Mouse (Mus musculus): ENCODE data around the gene Zfp677. TPM values are rescaled to one million over a fixed set of nuclear protein-coding genes. Genes with fewer than 3 reads are reported as not detected.
"Not testable (repeated sequence)": the region's sequence is repeated elsewhere in the genome, so short reads cannot be mapped to it uniquely, and the experiment has no call there.

Zfp677 gene
- polyA plus RNA-seq, 1 experiment from 2014 or later = 1.7 TPM

DNA sequence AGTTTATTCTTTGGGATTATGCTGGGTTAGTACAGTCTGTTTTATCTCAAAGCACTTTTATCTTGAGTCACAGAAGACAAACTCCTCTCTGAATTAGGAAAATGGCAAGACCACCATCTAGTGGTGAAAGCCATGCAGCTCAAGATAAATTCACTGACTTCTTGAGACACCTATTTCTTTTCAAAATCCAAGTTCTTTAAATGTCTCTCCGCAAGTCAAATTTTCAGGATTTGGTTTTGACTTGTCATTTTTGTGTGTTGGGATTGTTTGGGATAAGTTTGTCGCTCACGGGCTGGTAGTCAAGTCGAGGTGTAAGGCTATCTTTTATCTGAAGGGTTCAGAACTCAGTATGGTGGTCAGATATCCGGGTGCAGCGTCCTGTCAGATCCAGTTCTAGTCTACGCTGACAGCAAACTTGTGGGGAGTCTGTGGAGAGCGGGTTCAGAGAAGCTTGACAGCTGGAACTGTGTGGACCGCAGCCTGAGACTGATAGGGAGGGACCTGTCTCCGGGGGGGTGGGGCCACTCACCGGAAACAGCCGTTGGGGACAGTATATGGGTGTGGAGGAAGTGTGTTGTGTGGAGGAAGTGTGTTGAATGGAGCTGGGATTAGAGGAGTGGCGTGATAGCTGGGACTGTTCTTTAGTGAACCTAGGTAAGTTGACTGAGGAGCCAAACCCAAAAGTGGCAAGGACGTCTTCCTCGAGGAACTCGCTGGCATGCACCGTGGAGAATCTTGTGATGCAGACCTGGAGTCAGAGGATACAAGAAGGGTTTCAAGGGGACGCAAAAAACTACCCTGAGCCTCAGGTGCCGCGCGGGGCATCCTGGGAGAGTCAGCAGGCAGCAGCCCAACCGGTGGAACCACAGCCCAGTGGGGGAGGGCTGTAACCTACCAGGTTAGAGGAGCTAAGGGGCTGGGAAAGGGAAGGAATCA lies 39.4 kb downstream of the Zfp677 start, which contains the start of gene Zfp54:
Zfp54 (plus strand) TSS at position 564 of the 936 bp plus-strand sequence.
- Histone ChIP-seq H3K4me3 (ENCODE audit: low read depth, low read length) (peak within 1 kb of the TSS; percentile 55), H3K27me3 (replicated peaks; ENCODE audit: control insufficient read depth, insufficient read depth, low read length) (no peaks in the 10 kb centered on the region), H3K4me2 (replicated peaks; ENCODE audit: low read depth) (peak within 1 kb of the TSS; percentile 85), H3K27ac (ENCODE audit: low read depth, low read length) (peak within 1 kb of the TSS; percentile 88), H3K4me1 (replicated peaks; ENCODE audit: control insufficient read depth, insufficient read depth, low read length) (peaks cover 6% of the 10 kb centered on the region; the same call in 1 of the 2 replicates), H3K36me3 (ENCODE audit: control insufficient read depth, insufficient read depth) (no peaks in the 10 kb centered on the region), H3K9ac (ENCODE audit: low read depth, low read length) (peak within 1 kb of the TSS; percentile 48), H3K9me3 (ENCODE audit: control insufficient read depth) (no peaks in the 10 kb centered on the region)
- under 1% methylated on average over 22 of the region's 22 CpGs for WGBS
- peak; percentile 100 for ATAC-seq
- TF ChIP-seq CTCF (IDR thresholded peaks at IDR 0.05; ENCODE audit: low read depth) = peak; percentile 89

DNA sequence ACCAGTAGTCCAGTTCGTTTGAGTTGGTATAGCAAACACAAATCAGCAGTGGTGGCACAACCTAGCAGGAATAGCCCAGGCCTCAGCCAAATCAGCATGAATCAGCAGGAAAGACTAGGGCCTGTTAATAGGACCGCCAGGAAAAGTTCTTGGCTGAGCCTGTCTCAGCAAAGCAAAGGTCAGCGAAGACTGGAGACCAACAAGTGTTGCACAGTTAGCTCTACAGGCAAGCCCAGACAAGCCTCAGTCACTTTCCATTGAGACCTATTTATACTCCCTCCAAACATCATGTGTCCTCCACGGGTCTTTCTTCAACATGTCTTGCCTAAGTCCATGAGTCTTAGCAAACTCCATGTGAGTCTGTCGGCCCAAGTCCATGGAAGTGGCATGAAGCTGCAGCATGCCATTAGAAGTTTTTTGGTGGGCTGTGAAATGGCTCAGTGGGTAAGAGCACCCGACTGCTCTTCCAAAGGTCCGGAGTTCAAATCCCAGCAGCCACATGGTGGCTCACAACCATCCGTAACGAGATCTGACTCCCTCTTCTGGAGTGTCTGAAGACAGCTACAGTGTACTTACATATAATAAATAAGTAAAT lies 55.4 kb downstream of the Zfp677 start:
- H3K36me3 ChIP-seq (ENCODE audit: control insufficient read depth, insufficient read depth); H3K4me2 ChIP-seq (replicated peaks; ENCODE audit: low read depth); H3K9ac ChIP-seq (ENCODE audit: low read depth, low read length); H3K27ac ChIP-seq (ENCODE audit: low read depth, low read length); H3K4me3 ChIP-seq (ENCODE audit: low read depth, low read length); H3K4me1 ChIP-seq (replicated peaks; ENCODE audit: control insufficient read depth, insufficient read depth, low read length); H3K9me3 ChIP-seq (ENCODE audit: control insufficient read depth); H3K27me3 ChIP-seq (replicated peaks; ENCODE audit: control insufficient read depth, insufficient read depth, low read length); ATAC-seq: not testable (repeated sequence)
- WGBS = 77% methylated on average over 9 of the region's 9 CpGs

Other genes starting within 250 kb of the Zfp677 start
- not detected in 2 replicates for gene Vmn1r234, start 157.7 kb upstream of the Zfp677 start, polyA plus RNA-seq (2015; fragmentation: Nextera tagmentation; extraction: Ambion mirVana)
- gene Vmn1r235, start 127.3 kb upstream of the Zfp677 start, polyA plus RNA-seq (2015; fragmentation: Nextera tagmentation; extraction: Ambion mirVana) = not detected in 2 replicates
- gene Vmn1r236, start 100.8 kb upstream of the Zfp677 start, polyA plus RNA-seq (2015; fragmentation: Nextera tagmentation; extraction: Ambion mirVana) = not detected in 2 replicates
- not detected in 2 replicates for gene Vmn1r237, start 71.9 kb upstream of the Zfp677 start, polyA plus RNA-seq (2015; fragmentation: Nextera tagmentation; extraction: Ambion mirVana)
- 4.6 and 4.9 TPM in 2 replicates for gene Zfp54, start 39.5 kb downstream of the Zfp677 start, polyA plus RNA-seq (2015; fragmentation: Nextera tagmentation; extraction: Ambion mirVana)
- gene Zfp51, start 66.6 kb downstream of the Zfp677 start, polyA plus RNA-seq (2015; fragmentation: Nextera tagmentation; extraction: Ambion mirVana) = 7.8 and 8.3 TPM in 2 replicates
- gene Zfp53, start 105.2 kb downstream of the Zfp677 start, polyA plus RNA-seq (2015; fragmentation: Nextera tagmentation; extraction: Ambion mirVana) = 5.8 and 5.9 TPM in 2 replicates
- gene Zfp52, start 151.8 kb downstream of the Zfp677 start, polyA plus RNA-seq (2015; fragmentation: Nextera tagmentation; extraction: Ambion mirVana) = 2.7 and 3.5 TPM in 2 replicates
- 13.7 and 15.1 TPM in 2 replicates for gene Zfp948, start 183.3 kb downstream of the Zfp677 start, polyA plus RNA-seq (2015; fragmentation: Nextera tagmentation; extraction: Ambion mirVana)

Data from intestine, postnatal 0 days (tissue).